Mouse (Mus musculus) ES-Bruce4 (cell line): ENCODE results near the gene Kalrn. TPM values are rescaled to one million over a fixed set of nuclear protein-coding genes. Genes with fewer than 3 reads are reported as not detected.

Experiments used
- H3K27ac ChIP-seq: 2 replicates; pipeline ENCODE4 v1.5.1; 2012; ENCODE audit warnings: low read length, inconsistent platforms; ENCODE audit not compliant: insufficient read depth
- H3K27me3 ChIP-seq: 2 replicates; pipeline ENCODE4 v1.6.1; 2012; ENCODE audit warnings: mild to moderate bottlenecking, low read length, inconsistent platforms; ENCODE audit not compliant: control insufficient read depth, poor library complexity, insufficient read depth, severe bottlenecking
- H3K36me3 ChIP-seq: 2 replicates; pipeline ENCODE4 v1.6.1; 2012; ENCODE audit warnings: inconsistent platforms, mild to moderate bottlenecking, low read length, moderate library complexity; ENCODE audit not compliant: control insufficient read depth, poor library complexity, insufficient read depth, severe bottlenecking
- H3K4me1 ChIP-seq: one replicate; pipeline ENCODE4 v1.8.1; 2011; ENCODE audit warnings: low read length; ENCODE audit not compliant: control insufficient read depth, insufficient read depth
- H3K4me3 ChIP-seq: 2 replicates; pipeline ENCODE4 v1.5.1; 2011; ENCODE audit warnings: low read depth, mild to moderate bottlenecking, low read length
- H3K9ac ChIP-seq: 2 replicates; pipeline ENCODE4 v1.6.1; 2012; ENCODE audit warnings: low read depth, mild to moderate bottlenecking, inconsistent platforms; ENCODE audit not compliant: poor library complexity, severe bottlenecking
- H3K9me3 ChIP-seq: replicated peaks from 2 replicates; pipeline ENCODE4 v1.6.1; 2012; ENCODE audit warnings: mild to moderate bottlenecking, low read length, inconsistent platforms; ENCODE audit not compliant: control insufficient read depth, poor library complexity, insufficient read depth, severe bottlenecking
- CTCF ChIP-seq: IDR thresholded peaks from one replicate; pipeline ENCODE4 v1.8.1; 2011; ENCODE audit warnings: low read depth, low read length
- EP300 ChIP-seq: IDR thresholded peaks from 2 replicates; pipeline ENCODE4 v1.6.1; 2011; ENCODE audit warnings: low read depth, low read length; ENCODE audit not compliant: insufficient read depth
- POLR2A ChIP-seq: IDR thresholded peaks from one replicate; pipeline ENCODE4 v1.8.1; 2011; ENCODE audit warnings: low read length; ENCODE audit not compliant: insufficient read depth
- polyA plus RNA-seq: library from polyadenylated mRNA; stranded (reverse); fragments of >200 nt; gene quantifications from 2 replicates; pipeline ENCODE4 v1.2.4, GENCODE M21; 2011; ENCODE audit warnings: low read depth; ENCODE audit not compliant: missing spikeins, insufficient read depth, insufficient read length

Gene Kalrn
- polyA plus RNA-seq, 1 experiment, result 8.2 TPM

GRCm38 (mm10) chr16:34508125-34508524, 65.2 kb downstream of the Kalrn start:
- no peak overlapping the region for H3K4me3 ChIP-seq
- H3K27me3 ChIP-seq, result no peaks in the 10 kb centered on the region
- H3K36me3 ChIP-seq, result no peaks in the 10 kb centered on the region
- H3K9ac ChIP-seq, result no peak overlapping the region
- TF ChIP-seq CTCF (no peak), EP300 (no peak), POLR2A (no peak)
- H3K4me1 ChIP-seq, result no peaks in the 10 kb centered on the region
- H3K27ac ChIP-seq, result no peak overlapping the region
- no peaks in the 10 kb centered on the region for H3K9me3 ChIP-seq

- Histone ChIP-seq H3K9ac (no peak overlapping the region), H3K27me3 (no peaks in the 10 kb centered on the region), H3K9me3 (no peaks in the 10 kb centered on the region), H3K4me3 (no peak overlapping the region), H3K4me1 (no peaks in the 10 kb centered on the region), H3K27ac (no peak overlapping the region), H3K36me3 (no peaks in the 10 kb centered on the region)
- TF ChIP-seq CTCF, result no peak
- no peak for TF ChIP-seq EP300
- TF ChIP-seq POLR2A, result no peak
These were observed 67.3 kb downstream of the Kalrn start for GRCm38 (mm10) chr16:34506048-34506447.

GRCm38 (mm10) chr16:34504250-34504649, 69.1 kb downstream of the Kalrn start:
- TF ChIP-seq EP300 (no peak), POLR2A (no peak), CTCF (no peak)
- no peaks in the 10 kb centered on the region for H3K9me3 ChIP-seq
- H3K27me3 ChIP-seq, result no peaks in the 10 kb centered on the region

GRCm38 (mm10) chr16:34502110-34502509, 71.2 kb downstream of the Kalrn start:
- TF ChIP-seq POLR2A (no peak), EP300 (no peak), CTCF (no peak)
- H3K9ac ChIP-seq, result no peak overlapping the region
- H3K4me3 ChIP-seq, result no peak overlapping the region
- H3K27me3 ChIP-seq, result no peaks in the 10 kb centered on the region
- H3K27ac ChIP-seq, result no peak overlapping the region
- H3K9me3 ChIP-seq, result no peaks in the 10 kb centered on the region
- H3K36me3 ChIP-seq, result no peaks in the 10 kb centered on the region
- H3K4me1 ChIP-seq, result no peaks in the 10 kb centered on the region

More at GRCm38 (mm10) chr16:34504250-34504649, 69.1 kb downstream of the Kalrn start:
- Histone ChIP-seq H3K4me3 (no peak overlapping the region), H3K4me1 (no peaks in the 10 kb centered on the region), H3K36me3 (no peaks in the 10 kb centered on the region), H3K27ac (no peak overlapping the region), H3K9ac (no peak overlapping the region)

- no peak overlapping the region for H3K4me3 ChIP-seq
- TF ChIP-seq CTCF (no peak), EP300 (no peak), POLR2A (no peak)
- H3K4me1 ChIP-seq, result no peaks in the 10 kb centered on the region
- no peaks in the 10 kb centered on the region for H3K27me3 ChIP-seq
- H3K36me3 ChIP-seq, result no peaks in the 10 kb centered on the region
- H3K27ac ChIP-seq, result no peak overlapping the region
- no peaks in the 10 kb centered on the region for H3K9me3 ChIP-seq
- no peak overlapping the region for H3K9ac ChIP-seq
These were observed 78.6 kb downstream of the Kalrn start for GRCm38 (mm10) chr16:34494741-34495140.

- no peak overlapping the region for H3K9ac ChIP-seq
These were observed 79.4 kb downstream of the Kalrn start for GRCm38 (mm10) chr16:34493914-34494313.

GRCm38 (mm10) chr16:34491225-34491624, 82.1 kb downstream of the Kalrn start:
- Histone ChIP-seq H3K9ac (no peak overlapping the region), H3K4me3 (no peak overlapping the region), H3K9me3 (no peaks in the 10 kb centered on the region), H3K27ac (no peak overlapping the region), H3K4me1 (no peaks in the 10 kb centered on the region), H3K36me3 (no peaks in the 10 kb centered on the region), H3K27me3 (no peaks in the 10 kb centered on the region)
- TF ChIP-seq POLR2A, result no peak
- TF ChIP-seq EP300, result no peak
- no peak for TF ChIP-seq CTCF

More at GRCm38 (mm10) chr16:34493914-34494313, 79.4 kb downstream of the Kalrn start:
- TF ChIP-seq EP300 (no peak), CTCF (no peak), POLR2A (no peak)
- Histone ChIP-seq H3K27me3 (no peaks in the 10 kb centered on the region), H3K36me3 (no peaks in the 10 kb centered on the region), H3K4me1 (no peaks in the 10 kb centered on the region), H3K4me3 (no peak overlapping the region), H3K27ac (no peak overlapping the region), H3K9me3 (no peaks in the 10 kb centered on the region)
